Mouse (Mus musculus) layer of hippocampus, adult 8-10 months (tissue): Measurements from ENCODE around the gene Ppp4c. TPM values are rescaled to one million over a fixed set of nuclear protein-coding genes. Genes with fewer than 3 reads are reported as not detected.

Experiments
- DNase-seq, 2 experiments: peaks; one replicate each; pipeline ENCODE4 v3.0.0; 2022; ENCODE audit warnings: low spot score in 2 of 2
- total RNA-seq, 4 experiments: library from RNA; stranded (reverse); gene quantifications; 2 replicates each; pipeline ENCODE4 v1.2.4; 2022

Ppp4c gene
- total RNA-seq, result 10 to 100 TPM; 49.5 to 55.7 (median 51.9) TPM

DNA sequence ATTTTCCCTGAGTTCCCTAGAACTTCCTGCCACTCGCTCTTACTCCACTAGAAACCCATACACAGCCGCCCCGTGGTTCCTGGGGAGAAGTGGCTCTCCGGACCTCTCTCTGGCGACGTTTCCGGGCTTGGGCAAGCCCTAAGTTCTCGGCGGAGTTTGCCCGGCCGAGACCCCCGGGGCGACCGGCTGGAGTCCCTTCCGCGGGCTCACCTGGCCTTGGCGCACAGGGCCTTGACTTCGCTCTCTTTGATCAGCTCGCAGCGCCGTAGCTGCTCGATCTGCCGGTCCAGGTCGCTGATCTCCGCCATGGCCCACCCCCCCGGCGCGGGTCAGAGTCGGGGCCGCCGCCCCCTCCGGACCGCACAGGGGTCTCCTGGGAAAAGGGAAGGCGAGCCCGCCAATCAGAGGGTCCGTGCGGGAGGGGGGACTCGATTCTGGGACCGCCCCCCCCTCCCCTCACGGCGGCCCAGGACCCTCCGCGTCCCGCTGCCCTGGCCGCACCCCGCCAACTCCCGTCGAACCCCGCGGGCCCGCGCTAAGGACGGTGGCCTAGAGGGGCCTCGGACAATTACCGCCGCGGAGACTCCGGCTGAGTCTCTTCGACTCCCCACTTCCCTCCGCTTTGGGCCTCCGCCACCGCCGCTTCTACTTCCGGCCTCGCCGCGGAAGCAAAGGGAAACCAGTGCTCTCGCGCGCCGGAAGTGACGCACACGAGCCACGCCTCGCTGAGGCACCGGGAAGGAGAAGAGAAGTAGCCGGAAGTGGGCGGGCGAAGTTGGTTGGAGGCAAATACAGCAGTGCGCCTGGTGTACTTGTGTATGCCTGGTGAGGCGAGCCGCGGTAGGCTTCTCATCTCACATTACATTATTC lies at the start of gene Ppp4c:
Ppp4c (minus strand) TSS at position 646 of the 870 bp plus-strand sequence.
- DNase-seq, result peak; percentile 94 to 96

DNA sequence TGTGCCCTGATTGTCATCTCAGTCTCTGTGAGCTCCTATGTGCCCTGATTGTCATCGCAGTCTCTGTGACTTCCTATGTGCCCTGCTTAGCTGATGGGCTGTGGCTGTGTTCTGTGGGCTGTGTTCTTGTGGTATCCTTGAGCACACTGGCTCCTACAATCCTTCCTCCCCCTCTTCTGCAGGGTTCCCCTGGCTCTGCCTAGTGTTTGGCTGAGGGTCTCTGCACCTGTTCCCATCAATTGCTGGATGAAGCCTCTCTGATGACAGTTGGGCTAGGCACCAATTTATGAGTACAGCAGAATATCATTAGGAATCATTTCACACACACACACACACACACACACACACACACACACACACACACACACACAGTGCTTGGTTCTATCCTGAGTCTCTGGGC lies 41.0 kb upstream of the Ppp4c start:
- DNase-seq, result no peak

DNA sequence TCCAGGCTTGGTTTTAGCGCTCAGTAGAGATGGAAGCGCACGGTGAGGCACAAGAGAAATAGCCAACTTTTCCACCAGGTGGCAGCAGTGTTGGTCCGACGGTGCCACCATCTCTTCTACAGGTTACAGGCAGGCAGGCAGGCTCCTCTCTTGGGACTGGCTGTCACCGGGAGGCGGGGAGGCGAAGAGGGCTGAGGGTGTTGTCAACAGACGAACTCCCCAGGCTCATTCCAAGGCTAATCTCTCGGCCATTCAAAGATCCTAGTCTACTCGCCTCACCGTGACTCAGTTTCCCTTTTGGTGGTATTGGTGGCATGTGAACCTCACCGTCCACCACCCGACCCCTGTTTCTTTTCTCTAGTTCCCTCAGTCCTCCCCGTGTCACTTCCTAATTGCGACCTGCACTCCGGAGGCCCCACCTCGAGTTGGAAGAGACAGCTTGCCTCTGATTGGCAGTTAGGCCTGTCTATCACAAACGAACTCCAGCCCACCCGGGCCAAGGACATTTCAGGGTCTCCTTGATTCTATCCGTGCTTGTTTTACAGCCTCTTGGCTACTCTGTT lies 39.8 kb upstream of the Ppp4c start:
- peak; percentile 60 to 81 for DNase-seq

DNA sequence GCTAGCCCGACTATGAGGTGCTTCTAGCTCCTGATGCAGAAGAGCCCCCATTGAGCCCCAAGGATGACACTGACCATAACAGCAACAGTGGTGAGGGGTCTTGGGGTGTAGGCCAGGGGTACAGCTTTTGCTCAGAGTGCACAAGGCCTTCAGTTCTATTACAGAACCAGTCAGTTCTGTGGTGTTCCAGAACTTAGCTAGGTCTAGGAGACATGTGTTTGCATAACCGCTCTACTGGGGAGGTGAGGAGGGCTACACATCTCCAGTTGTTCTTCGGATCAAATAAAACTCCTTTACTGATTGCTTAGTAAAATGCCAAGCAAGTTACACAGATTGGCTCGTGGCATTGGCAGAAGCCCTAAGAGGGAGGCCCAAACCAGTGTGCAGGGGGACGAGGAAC lies 39.2 kb upstream of the Ppp4c start, which contains the start of gene 4930451I11Rik:
4930451I11Rik (minus strand) TSS at position 101 of the 400 bp plus-strand sequence.
- no peak for DNase-seq

DNA sequence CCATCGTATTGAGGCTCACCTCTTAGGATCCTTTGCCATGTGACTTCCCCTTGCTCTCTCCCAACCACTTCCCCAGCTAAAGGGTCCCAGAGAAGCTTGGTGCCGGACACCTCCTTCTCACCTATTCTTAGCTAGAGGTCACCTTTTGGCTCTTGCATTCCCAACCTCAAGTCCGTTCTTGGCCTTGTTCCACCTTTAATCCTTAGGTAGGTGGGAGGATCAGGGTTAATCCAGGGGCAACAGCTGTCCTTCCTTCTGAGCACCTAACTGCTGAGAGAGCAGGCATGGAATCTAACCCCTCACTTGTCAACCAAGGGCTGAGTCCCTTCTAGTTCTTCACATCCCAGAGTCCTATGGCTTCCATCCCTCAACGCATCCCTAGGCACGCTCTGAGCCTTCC lies 33.7 kb upstream of the Ppp4c start:
- no peak for DNase-seq

DNA sequence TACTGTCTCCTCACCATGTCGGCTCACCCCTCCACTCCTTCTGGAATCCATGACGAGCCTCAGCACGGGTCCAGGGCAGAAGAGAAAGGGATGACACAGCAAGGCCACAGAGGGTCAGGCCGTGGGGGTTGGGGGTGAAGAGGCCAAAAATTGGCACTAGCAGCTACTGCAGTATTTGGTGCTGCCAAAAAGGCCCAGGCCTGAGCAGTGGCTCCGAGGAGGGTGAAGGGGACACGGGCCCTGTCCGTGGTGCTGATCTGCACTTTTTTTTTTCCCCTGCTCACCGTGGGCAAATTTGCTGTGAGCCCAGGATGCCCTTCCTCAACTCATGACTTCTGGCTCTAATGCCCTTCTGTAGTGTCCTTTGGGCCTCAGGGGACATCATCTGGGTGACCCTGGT lies 33.1 kb upstream of the Ppp4c start:
- no peak for DNase-seq

DNA sequence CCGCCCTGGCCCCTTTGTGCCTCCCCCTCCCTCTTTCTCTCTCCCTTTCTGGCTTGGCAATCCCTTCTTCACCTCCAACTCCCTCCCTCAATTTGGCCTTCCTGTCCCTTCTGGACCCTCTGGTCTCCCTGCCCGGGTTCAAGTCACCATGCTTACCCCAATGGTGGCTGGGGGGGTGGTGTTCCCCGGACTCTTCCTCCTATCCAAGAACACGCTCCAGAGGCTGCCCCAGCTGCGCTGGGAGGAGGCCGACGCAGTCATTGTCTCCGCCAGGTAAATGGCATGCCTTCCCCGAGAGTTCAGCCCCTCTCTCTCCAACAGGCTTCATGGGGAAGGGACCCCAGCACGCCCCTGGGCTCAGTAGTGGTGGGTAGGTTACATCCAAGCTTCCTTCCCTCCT lies 31.6 kb upstream of the Ppp4c start:
- DNase-seq, result no peak

DNA sequence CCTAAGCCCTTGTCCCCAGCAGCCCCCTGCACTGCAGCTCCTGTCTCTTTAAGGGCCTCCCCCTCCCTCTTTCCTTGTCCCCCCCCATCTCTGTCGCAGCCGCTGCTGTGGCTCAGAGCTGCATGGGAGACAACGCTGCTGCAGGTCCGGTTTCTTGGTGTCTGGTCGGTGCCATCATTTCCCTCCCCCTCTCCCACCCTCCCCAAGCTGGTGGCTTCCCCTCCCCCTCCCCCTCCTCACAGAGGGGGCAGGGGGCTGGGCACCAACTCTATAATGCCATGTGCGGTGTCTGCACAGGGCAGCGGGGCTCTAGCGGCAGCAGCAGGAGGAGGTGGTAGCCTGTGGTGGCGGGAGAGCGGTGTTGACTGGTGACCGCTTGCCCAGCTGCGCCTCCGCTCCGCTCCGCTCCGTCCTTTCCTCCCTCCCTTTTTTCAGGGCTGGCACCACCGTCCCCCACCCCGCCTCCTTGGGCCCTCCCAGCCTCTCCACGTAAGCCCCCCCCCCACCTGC lies 31.0 kb upstream of the Ppp4c start:
- DNase-seq, result no peak

DNA sequence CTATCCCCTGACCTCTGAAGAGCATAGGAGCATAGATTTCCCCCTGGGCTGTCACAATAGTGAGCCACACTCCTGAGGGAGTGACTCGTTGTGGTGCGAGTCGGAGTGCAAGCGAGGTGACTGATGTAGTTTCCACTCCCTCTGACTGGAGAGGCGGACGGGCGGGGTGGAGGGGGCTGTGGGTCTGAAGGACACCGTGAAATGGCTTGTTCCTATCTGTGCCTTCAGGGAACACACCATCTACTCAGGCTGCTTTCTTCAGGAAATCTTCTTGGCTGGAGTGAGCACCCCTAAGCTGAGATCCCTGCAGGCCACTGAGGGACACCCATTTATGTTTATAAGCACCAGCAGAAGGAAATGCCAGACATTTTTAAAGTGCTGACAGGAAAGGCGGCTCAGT lies 30.4 kb upstream of the Ppp4c start:
- DNase-seq, result no peak

DNA sequence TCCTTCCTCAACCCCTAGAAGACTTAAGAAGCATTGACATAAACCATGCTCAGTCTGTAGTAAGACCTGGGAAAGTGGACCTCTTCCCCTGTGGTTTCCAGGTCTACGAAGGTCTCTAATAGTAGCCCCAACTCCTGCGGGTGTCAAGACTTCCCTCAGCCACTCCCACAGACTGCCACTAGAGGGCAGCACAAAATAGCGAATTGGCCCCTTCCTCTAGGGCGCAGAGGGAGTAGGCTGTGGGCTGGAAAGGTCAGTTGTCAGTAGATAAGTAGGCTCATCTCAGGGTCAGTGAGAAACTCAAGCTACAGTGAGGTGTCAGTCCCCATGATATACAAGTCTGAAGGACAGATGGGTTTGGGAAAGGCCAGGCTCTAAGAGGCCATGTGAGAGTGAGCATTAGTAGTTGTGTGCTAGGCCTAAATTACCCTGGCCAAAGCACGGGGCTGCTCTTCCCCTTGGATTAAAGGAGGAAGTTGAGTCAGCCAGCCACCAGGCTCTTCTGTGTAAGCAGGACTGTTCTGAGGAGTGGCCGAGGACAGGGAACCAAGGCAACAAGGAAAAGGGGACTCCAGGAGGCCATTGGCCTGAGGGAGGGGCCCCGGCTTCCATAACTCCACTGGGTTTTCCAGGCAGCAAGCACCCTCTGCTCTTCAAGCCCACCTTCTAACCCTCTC lies 29.7 kb upstream of the Ppp4c start:
- peak in 1 of 2 experiments; percentile 76 for DNase-seq

DNA sequence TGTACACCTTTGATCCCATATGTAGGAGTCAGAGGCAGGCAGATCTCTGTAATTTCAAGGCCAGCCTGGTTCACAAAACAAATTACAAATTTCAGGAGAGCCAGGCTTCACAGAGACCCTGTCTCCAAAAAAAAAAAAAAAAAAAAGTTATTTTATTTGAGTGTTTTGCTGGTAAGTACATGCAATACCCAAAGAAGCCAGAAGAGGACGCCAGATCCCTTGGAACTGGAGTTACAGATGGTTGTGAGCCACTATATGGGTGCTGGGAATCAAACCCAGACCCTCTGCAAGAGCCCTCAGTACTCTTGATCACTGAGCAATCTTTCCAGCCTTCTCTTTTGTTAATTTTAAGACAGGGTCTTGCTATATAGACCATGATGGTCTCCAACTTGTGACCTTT lies 26.5 kb upstream of the Ppp4c start:
- no peak for DNase-seq

DNA sequence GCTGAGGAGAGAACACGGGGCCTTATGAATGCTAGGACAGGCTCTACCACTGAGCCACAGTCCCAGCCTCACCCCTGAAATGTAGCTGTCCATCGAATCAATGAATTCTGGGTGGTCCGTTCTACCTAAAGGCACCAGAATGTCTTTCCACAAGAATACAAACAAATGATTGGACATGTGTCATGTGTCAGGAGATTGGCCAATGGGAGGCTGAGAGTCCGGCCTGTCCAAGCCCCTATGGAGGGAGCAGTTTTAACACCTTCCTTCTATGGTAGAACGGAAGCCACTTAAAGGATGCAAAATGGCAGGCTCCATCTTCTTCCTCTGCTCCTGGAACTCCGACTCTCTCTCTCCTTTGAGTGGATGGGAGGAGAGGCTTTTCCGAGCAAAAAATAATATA lies 25.3 kb upstream of the Ppp4c start:
- DNase-seq, result no peak

DNA sequence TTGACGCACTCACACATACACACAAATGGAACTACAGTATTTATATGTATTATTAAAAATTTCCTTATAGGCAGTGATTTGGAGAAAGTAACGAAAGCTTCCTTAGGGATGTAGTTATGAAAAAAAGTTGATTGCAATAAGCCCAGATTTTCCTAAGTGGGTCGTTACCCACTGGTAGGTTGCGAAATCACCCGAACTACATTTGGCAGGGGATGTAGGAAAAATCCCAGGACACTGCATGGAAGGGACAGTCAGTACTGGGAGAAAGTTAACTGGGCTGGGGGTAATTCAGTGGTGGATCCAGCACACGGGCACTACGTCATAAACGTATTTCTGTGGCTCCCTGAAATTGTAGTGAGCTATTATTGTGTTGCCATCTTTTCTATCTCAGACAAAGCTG lies 24.2 kb upstream of the Ppp4c start:
- no peak for DNase-seq

DNA sequence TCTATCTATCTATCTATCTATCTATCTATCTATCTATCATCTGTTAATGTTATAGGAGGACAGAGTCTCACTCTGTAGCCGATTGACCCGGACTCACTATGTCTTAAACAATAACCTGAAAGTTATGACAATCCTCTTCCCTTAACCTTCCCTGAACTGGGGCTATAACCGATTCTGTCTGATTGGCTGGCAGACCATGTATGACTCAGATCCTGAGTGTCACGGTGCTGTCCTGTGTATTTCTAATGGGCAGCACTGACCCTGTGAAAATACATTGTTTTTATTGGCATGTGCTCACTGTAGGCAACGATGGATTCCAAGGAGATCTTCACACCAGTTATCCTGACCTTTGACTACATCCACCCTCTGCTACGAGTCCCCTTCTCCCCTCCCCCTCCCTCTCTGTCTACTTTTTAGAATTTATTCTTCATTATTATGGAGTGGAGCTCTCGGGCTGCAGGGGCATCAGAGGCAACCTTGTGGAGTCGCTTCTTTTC lies 23.5 kb upstream of the Ppp4c start:
- DNase-seq, result no peak

DNA sequence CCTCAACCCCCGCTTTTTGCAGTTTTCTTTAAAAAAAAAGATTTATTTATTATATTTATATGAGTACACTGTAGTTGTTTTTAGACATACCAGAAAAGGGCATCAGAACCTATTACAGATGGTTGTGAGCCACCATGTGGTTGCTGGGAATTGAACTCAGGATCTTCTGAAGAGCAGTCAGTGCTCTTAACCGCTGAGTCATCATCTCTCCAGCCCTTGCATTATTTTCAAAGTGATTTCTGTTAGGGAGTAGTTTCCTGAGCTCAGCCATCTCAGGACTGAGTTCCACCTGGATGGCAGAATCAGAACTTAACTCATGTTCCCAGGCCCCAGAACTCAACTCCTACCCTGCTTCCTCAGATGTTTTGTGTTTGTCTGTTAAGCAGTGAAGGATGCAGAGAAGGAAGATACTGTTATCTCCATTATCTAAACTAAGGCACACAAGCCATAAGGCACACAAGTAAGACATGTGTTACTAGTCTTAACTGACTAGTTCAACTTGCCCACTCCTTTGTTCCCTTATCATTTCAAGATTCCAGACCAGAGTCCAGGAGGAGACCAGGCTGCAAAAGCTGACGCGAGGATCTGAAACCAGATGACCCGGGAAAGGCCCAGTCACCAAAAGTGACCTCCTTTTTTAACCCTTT lies 17.6 kb upstream of the Ppp4c start:
- no peak for DNase-seq

DNA sequence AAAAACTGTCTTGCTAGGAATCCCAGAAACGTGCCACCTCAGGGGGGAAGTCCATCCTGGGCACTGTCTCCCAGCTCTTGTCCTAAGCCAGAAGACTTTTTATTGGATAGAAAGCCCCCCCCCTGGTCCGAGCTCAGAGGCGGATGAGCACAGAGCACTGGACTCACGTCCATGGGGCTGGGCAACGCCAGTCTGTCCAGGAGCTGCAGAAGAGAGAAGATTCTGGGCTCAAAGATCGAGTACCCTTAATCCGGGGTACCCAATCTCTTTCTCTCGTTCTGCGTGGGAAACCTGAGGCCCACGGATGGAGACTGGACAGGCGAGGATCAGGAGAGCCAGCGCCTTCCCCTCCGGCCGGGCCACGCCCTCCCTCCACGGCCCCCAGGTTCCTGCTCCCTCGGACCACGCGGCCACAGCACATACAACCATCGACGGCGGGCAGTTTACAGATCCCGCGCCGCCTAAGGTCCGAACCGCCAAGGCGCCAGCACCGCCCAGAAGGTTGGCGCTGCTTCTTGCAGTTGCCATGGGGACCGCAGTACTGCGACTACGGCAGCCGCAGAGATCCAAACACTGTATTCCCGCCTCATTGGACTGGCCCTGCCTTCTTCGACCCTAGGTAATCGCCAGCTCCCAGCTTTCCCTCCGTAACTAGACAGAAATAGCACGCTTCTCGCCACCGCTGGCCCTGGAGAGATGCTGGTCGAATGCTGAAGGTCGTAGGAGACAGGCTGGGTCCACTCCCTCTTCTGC lies 16.6 kb upstream of the Ppp4c start:
- peak; percentile 88 to 93 for DNase-seq

DNA sequence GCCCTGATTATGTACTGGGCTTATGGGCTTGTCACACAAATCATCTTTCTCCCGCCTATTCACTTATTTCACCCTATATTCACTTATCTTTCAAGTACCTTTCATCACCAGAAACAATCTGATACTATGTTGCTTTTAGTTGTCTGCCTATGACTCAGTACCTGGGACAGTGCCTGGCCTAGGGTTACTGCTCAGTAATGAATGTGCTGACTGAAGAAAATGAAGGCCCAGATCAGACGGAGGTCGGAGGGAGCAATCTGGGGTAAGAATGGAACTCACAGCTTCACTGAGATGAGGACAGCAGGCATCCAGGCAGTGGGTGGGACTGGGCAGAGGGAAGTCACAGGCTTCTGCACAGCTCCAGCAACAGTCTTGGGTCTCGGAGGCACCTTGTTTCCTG lies 15.1 kb upstream of the Ppp4c start:
- no peak for DNase-seq

DNA sequence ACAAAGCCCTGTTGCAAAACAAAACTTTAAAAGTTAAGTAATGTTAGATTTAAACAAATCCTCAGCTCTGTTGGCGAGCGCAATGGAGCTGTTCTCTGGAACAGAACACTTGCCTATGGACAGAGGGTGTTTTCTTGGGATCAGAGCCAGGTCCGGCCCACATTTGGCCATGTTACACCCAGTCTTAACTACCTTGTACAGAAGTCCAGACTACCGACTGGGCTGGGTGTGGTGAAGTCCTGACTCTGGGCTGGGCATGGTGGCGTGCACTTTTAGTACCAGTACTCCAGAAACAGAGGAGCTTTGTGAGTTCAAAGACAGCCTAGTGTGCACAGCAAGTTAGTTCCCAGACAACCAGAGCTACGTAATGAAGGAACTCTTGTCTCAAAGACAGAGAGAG lies 14.7 kb upstream of the Ppp4c start:
- no peak for DNase-seq

DNA sequence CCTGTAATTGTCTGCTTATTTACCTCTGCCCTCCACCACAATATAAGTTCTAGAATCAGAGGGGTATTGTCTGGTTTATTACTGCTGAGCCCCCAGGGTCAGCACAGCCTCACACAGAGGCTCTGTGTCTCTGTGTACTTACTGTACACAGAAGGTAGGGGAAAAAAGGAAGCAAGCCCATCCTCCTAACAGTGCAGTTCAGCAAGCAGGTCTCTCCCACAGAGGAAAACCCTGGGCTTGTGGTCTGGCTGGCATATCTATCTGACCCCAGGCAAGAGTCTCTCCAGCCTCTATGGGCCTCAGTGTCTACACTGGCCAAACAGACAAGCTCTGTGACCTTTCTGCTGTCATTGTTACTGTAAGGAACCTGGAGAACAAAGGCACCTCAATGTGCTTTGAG lies 11.5 kb upstream of the Ppp4c start:
- DNase-seq, result no peak

DNA sequence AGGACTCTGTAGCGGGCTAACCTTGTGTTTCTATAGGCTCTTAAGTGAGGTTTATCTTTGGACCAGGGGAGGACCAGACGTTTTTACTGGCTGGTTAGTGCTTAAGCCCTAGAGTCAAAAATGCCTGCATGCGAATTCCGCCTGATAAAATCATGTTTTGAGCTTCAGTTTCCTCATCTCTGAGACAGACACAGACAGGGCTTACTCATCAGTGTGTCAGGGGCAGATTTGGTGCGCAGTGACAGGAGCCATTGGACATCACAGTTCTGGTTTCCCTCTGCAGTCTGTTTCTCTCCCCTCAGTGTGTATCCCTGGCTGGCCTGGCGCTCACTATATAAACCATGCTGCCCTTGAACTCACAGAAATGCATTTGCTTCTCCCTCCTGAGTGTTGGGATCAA lies 10.9 kb upstream of the Ppp4c start:
- no peak for DNase-seq
